Comparison of ENCODE assay signal across 14 mouse cellular contexts in the genomic region with DNA sequence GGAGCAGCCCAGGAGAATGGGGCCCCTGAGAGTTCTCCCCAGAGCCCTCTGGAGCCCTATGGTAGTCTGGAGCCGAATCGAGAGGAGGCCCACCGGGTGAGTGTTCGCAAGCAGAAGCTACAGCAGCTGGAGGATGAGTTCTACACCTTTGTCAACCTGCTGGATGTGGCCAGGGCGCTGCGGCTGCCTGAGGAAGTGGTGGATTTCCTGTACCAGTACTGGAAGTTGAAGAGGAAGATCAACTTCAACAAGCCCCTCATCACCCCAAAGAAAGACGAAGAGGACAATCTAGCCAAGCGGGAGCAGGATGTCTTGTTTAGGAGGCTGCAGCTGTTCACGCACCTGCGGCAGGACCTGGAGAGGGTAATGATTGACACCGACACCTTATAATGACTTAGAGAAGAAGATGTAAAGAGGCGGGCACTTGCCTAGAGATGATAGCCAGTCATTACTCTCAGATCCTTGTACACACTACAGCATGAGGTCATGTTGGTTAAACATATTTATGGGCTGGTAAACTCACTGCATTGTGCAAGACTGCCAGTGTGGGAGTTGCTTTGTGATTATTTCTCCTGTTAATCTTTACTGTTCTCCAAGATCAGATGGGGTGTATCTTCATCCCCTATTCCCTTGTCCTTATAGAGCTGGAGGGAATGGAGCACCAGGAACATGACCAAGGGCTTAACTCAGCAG. TPM values are rescaled to one million over a fixed set of nuclear protein-coding genes. Genes with fewer than 3 reads are reported as not detected.
DNase-seq lines count a peak whose midpoint lies in the region; ATAC-seq lines count a peak whose summit lies in the region.
"Had no signal": no experiment of that assay in that cellular context is flagged by ENCODE, and none has a peak within 500 bp of the region (broad histone marks: within the 10 kb centered on the region; RNA-seq: fewer than 3 reads in every experiment).

No protein-coding gene starts in this region.

- H3K4me2 ChIP-seq in liver, embryonic 11.5 days: no peak overlapping the region
- H3K4me2 ChIP-seq in liver, embryonic 12.5 days: no peak overlapping the region
- no peak overlapping the region; the same call in 1 of the 2 replicates for H3K4me2 ChIP-seq in hindbrain, embryonic 11.5 days (replicated peaks; ENCODE audit: low read depth, low read length)
- no peak overlapping the region for H3K4me2 ChIP-seq in midbrain, embryonic 14.5 days (ENCODE audit: low read length)
- H3K4me2 ChIP-seq: liver, embryonic 15.5 days had no signal

- H3K36me3 ChIP-seq in liver, embryonic 11.5 days (ENCODE audit: control insufficient read depth, insufficient read depth, low read length): peaks cover 6% of the 10 kb centered on the region; the same call in 1 of the 2 replicates
- H3K36me3 ChIP-seq in liver, embryonic 12.5 days: peaks cover 95% of the 10 kb centered on the region
- H3K36me3 ChIP-seq in hindbrain, embryonic 11.5 days (ENCODE audit: control insufficient read depth, insufficient read depth, low read length): peaks cover 3% of the 10 kb centered on the region; the same call in 1 of the 2 replicates
- H3K36me3 ChIP-seq in midbrain, embryonic 14.5 days (ENCODE audit: control insufficient read depth, insufficient read depth, low read length): no peaks in the 10 kb centered on the region; the same call in 1 of the 2 replicates

- peak; percentile 23 for DNase-seq in liver, embryonic 11.5 days (ENCODE audit: low spot score)
- peak; percentile 66 for DNase-seq in T-cell, adult 2 months (ENCODE audit: low spot score)
- peak; percentile 71 for DNase-seq in thymus, postnatal 25 days
- no peak for DNase-seq in left cerebral cortex, postnatal 25 days (ENCODE audit: low spot score in 2 of 2)
- DNase-seq in hindbrain, embryonic 11.5 days (ENCODE audit: low spot score): no peak
- no peak for DNase-seq in midbrain, embryonic 14.5 days
- DNase-seq: adrenal gland, postnatal 14 days; kidney, adult 11 months had no signal

- intact Hi-C loops in left cerebral cortex, postnatal 25 days (cut with DNase I): no loop called here

- H3K9ac ChIP-seq in liver, embryonic 11.5 days (ENCODE audit: low read depth, low read length): no peak overlapping the region
- no peak overlapping the region for H3K9ac ChIP-seq in liver, embryonic 12.5 days
- no peak overlapping the region for H3K9ac ChIP-seq in hindbrain, embryonic 11.5 days (ENCODE audit: low read depth, low read length)
- H3K9ac ChIP-seq in midbrain, embryonic 14.5 days (replicated peaks; ENCODE audit: low read length): no peak overlapping the region
- H3K9ac ChIP-seq: liver, embryonic 15.5 days had no signal

- no peak overlapping the region for H3K27ac ChIP-seq in liver, embryonic 11.5 days (ENCODE audit: low read depth, low read length)
- H3K27ac ChIP-seq in liver, embryonic 12.5 days: no peak overlapping the region
- no peak overlapping the region for H3K27ac ChIP-seq in hindbrain, embryonic 11.5 days (ENCODE audit: low read depth, low read length)
- H3K27ac ChIP-seq in midbrain, embryonic 14.5 days (replicated peaks; ENCODE audit: low read depth, low read length): no peak overlapping the region; the same call in 1 of the 2 replicates
- H3K27ac ChIP-seq: heart, adult 2 months; liver, embryonic 15.5 days; stomach, postnatal 0 days had no signal

- H3K27me3 ChIP-seq in liver, embryonic 11.5 days (replicated peaks; ENCODE audit: control insufficient read depth, insufficient read depth, low read length): no peaks in the 10 kb centered on the region
- H3K27me3 ChIP-seq in liver, embryonic 12.5 days (replicated peaks): no peaks in the 10 kb centered on the region
- H3K27me3 ChIP-seq in hindbrain, embryonic 11.5 days (ENCODE audit: control insufficient read depth, insufficient read depth, low read length): no peaks in the 10 kb centered on the region
- no peaks in the 10 kb centered on the region for H3K27me3 ChIP-seq in midbrain, embryonic 14.5 days (ENCODE audit: control insufficient read depth, insufficient read depth, low read length)
- H3K27me3 ChIP-seq: liver, embryonic 15.5 days had no signal

- no peak for ATAC-seq in liver, embryonic 11.5 days (replicated peaks; ENCODE audit: low FRiP score)
- ATAC-seq in liver, embryonic 12.5 days: no peak
- peak; percentile 70 for ATAC-seq in megakaryocyte, adult 5-6 weeks (ENCODE audit: poor library complexity, severe bottlenecking)
- ATAC-seq in hindbrain, embryonic 11.5 days (ENCODE audit: low FRiP score): no peak
- no peak for ATAC-seq in midbrain, embryonic 14.5 days (ENCODE audit: low FRiP score, low TSS enrichment)

- no peak overlapping the region for H3K4me3 ChIP-seq in liver, embryonic 11.5 days (ENCODE audit: low read depth, low read length)
- no peak overlapping the region for H3K4me3 ChIP-seq in liver, embryonic 12.5 days
- H3K4me3 ChIP-seq in hindbrain, embryonic 11.5 days (ENCODE audit: low read depth, low read length): no peak overlapping the region
- no peak overlapping the region for H3K4me3 ChIP-seq in midbrain, embryonic 14.5 days (replicated peaks; ENCODE audit: low read depth, low read length)
- H3K4me3 ChIP-seq: erythroblast, embryonic 14.5 days; heart, adult 2 months; liver, embryonic 15.5 days had no signal

- 74% methylated on average over 12 of the region's 12 CpGs for WGBS in liver, embryonic 11.5 days
- WGBS in liver, embryonic 12.5 days (ENCODE audit: insufficient replicate concordance): 66% methylated on average over 12 of the region's 12 CpGs
- WGBS in hindbrain, embryonic 11.5 days: 90% methylated on average over 12 of the region's 12 CpGs
- WGBS in midbrain, embryonic 14.5 days: 94% methylated on average over 12 of the region's 12 CpGs

- no peaks in the 10 kb centered on the region for H3K9me3 ChIP-seq in liver, embryonic 11.5 days (ENCODE audit: control insufficient read depth, low read length)
- no peaks in the 10 kb centered on the region for H3K9me3 ChIP-seq in liver, embryonic 12.5 days (replicated peaks)
- no peaks in the 10 kb centered on the region for H3K9me3 ChIP-seq in hindbrain, embryonic 11.5 days (ENCODE audit: control insufficient read depth, low read length)
- H3K9me3 ChIP-seq in midbrain, embryonic 14.5 days (ENCODE audit: control insufficient read depth, low read length): no peaks in the 10 kb centered on the region
- H3K9me3 ChIP-seq: liver, embryonic 15.5 days had no signal

- H3K4me1 ChIP-seq in liver, embryonic 11.5 days (replicated peaks; ENCODE audit: control insufficient read depth, insufficient read depth, low read length): no peaks in the 10 kb centered on the region
- no peaks in the 10 kb centered on the region for H3K4me1 ChIP-seq in liver, embryonic 12.5 days
- H3K4me1 ChIP-seq in hindbrain, embryonic 11.5 days (replicated peaks; ENCODE audit: control insufficient read depth, insufficient read depth, low read length): no peaks in the 10 kb centered on the region
- peaks cover 17% of the 10 kb centered on the region for H3K4me1 ChIP-seq in midbrain, embryonic 14.5 days (ENCODE audit: control insufficient read depth, insufficient read depth, low read length)

RNA-seq across cellular contexts. Expression of a gene that starts 49.2 kb away (rescaled TPM):
- polyA plus RNA-seq in liver, embryonic 11.5 days (2014; fragmentation: Nextera tagmentation; extraction: Ambion mirVana): 16.7 and 18.6 TPM in 2 replicates
- polyA plus RNA-seq in liver, embryonic 12.5 days (2016; fragmentation: Nextera tagmentation; extraction: Ambion mirVana): 13.8 and 14.0 TPM in 2 replicates
- 23.4 and 26.5 TPM in 2 replicates for total RNA-seq in megakaryocyte, adult 5-6 weeks (2015)
- total RNA-seq in megakaryocyte, adult 5-6 weeks (2017): 17.7 and 20.4 TPM in 2 replicates
- 10 to 100 TPM; 36.8 to 42.5 TPM for total RNA-seq in left cerebral cortex, postnatal 25 days (2021)
- 12.1 and 13.0 TPM in 2 replicates for polyA plus RNA-seq in hindbrain, embryonic 11.5 days (2014; fragmentation: Nextera tagmentation; extraction: Ambion mirVana)
- polyA plus RNA-seq in midbrain, embryonic 14.5 days (2014; fragmentation: Nextera tagmentation; extraction: Ambion mirVana): 9.4 and 13.1 TPM in 2 replicates

Comparison
In these comparisons a context has a peak if more than half of its experiments do, and no peak if none do; other contexts are left out.
1. DNase-seq: peak in liver, embryonic 11.5 days (single experiment), T-cell, adult 2 months (single experiment) and thymus, postnatal 25 days (single experiment); none in left cerebral cortex, postnatal 25 days (0 of 2), hindbrain, embryonic 11.5 days (single experiment) and midbrain, embryonic 14.5 days (single experiment).